Mouse (Mus musculus) heart, adult 18-20 months (tissue): ENCODE measurements around the gene Angptl6. TPM values are rescaled to one million over a fixed set of nuclear protein-coding genes. Genes with fewer than 3 reads are reported as not detected.
"Not testable (repeated sequence)": the region's sequence is repeated elsewhere in the genome, so short reads cannot be mapped to it uniquely, and the experiment has no call there.

ENCODE experiments used
- DNase-seq, 2 experiments: peaks; one replicate each; pipeline ENCODE4 v3.0.0; 2021 to 2022; ENCODE audit warnings: mixed read lengths in 1 of 2
- microRNA-seq, 2 experiments: library from miRNA; unstranded; fragments of <30 nt; microRNA quantifications; one replicate each; pipeline ENCODE4 v1.2.0; 2022
- total RNA-seq, 2 experiments: library from RNA; stranded (reverse); gene quantifications; 2 replicates each; pipeline ENCODE4 v1.2.3; 2021

Angptl6 gene
- total RNA-seq, 2 experiments from 2014 or later = 4.3 to 4.4 TPM

- DNase-seq = no peak
Measured at GRCm38 (mm10) chr9:20837184-20837947, 42.2 kb downstream of the Angptl6 start.

GRCm38 (mm10) chr9:20835431-20835954 lies 44.0 kb downstream of the Angptl6 start:
- not testable (repeated sequence) for DNase-seq

- no peak for DNase-seq
Measured at GRCm38 (mm10) chr9:20834881-20835280, 44.6 kb downstream of the Angptl6 start.

GRCm38 (mm10) chr9:20830901-20831643 lies 48.5 kb downstream of the Angptl6 start:
- peak; percentile 97 to 98 for DNase-seq

GRCm38 (mm10) chr9:20828127-20828526 lies 51.4 kb downstream of the Angptl6 start:
- no peak for DNase-seq

GRCm38 (mm10) chr9:20825781-20826180 lies 53.7 kb downstream of the Angptl6 start:
- DNase-seq = peak in 1 of 2 experiments; percentile 22

Small RNA genes lying within 50 kb of the gene (microRNA-seq; reads per million reads assigned to microRNA genes)
- 0 reads per million in 2 experiments for gene Mir7081

Other genes with a start within 250 kb of the Angptl6 start
- gene Ubl5, start 236.8 kb downstream of the Angptl6 start, total RNA-seq = 100 to 1,000 TPM; 236 to 246 TPM
- 10 to 100 TPM in 1 of 2 experiments, 1 to 10 TPM in 1; 7.6 to 11.3 TPM for gene Fbxl12, start 235.0 kb downstream of the Angptl6 start, total RNA-seq
- 10 to 100 TPM; 18.5 to 18.9 TPM for gene Pin1, start 227.6 kb downstream of the Angptl6 start, total RNA-seq
- gene Olfm2, start 133.4 kb downstream of the Angptl6 start, total RNA-seq = under 1 TPM in 1 of 2 experiments, not detected in 1; 0.31 TPM
- 10 to 100 TPM; 14.4 to 16.1 TPM for gene Col5a3, start 64.7 kb downstream of the Angptl6 start, total RNA-seq
- gene Rdh8, start 61.2 kb downstream of the Angptl6 start, total RNA-seq = not detected
- 1 to 10 TPM; 3.9 to 4.0 TPM for gene A230050P20Rik, start 11.1 kb downstream of the Angptl6 start, total RNA-seq
- 1 to 10 TPM; 5.5 to 7.4 TPM for gene Ppan, start 8.4 kb upstream of the Angptl6 start, total RNA-seq
- gene Eif3g, start 18.9 kb upstream of the Angptl6 start, total RNA-seq = 100 to 1,000 TPM; 114 to 116 TPM
- 10 to 100 TPM; 10.3 to 12.6 TPM for gene Dnmt1, start 80.2 kb upstream of the Angptl6 start, total RNA-seq
- gene S1pr2, start 97.1 kb upstream of the Angptl6 start, total RNA-seq = 1 to 10 TPM; 1.4 to 2.0 TPM
- 100 to 1,000 TPM; 130 to 138 TPM for gene Mrpl4, start 123.0 kb upstream of the Angptl6 start, total RNA-seq
- gene Icam1, start 136.3 kb upstream of the Angptl6 start, total RNA-seq = 1 to 10 TPM; 8.7 to 9.1 TPM
- 1 to 10 TPM; 1.2 to 1.3 TPM for gene Icam4, start 149.6 kb upstream of the Angptl6 start, total RNA-seq
- not detected for gene Icam5, start 152.3 kb upstream of the Angptl6 start, total RNA-seq
- gene Zglp1, start 187.4 kb upstream of the Angptl6 start, total RNA-seq = not detected
- under 1 TPM; 0.30 to 0.33 TPM for gene Gm49373, start 193.4 kb upstream of the Angptl6 start, total RNA-seq
- 10 to 100 TPM; 39.1 to 48.3 TPM for gene Fdx1l, start 193.9 kb upstream of the Angptl6 start, total RNA-seq
- gene Gm38431, start 212.3 kb upstream of the Angptl6 start, total RNA-seq = under 1 TPM; 0.27 to 0.31 TPM
- gene Raver1, start 212.3 kb upstream of the Angptl6 start, total RNA-seq = 10 to 100 TPM; 22.5 to 23.9 TPM